ENCODE assay signal across 24 mouse cellular contexts in the genomic region with DNA sequence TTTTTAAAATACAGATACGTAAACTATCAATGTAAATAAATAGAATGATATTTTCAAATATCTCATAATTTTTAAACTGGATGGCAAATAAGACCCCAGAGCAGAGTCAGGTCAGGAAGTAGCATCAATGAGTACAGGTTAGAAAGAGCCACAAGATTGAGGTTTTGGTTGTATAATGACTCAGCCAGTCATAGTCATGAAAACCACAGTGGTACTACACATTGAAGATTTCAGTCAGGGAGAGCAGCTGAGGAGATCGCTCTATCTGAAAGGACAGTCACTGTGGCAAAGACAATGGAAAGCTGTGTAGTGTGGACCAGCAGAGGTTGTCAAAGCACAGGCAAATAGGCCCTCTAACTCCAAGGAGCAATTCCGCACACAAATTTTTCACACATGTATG.
DNase-seq lines count a peak whose midpoint lies in the region; ATAC-seq and TF ChIP-seq lines count a peak whose summit lies in the region.
"Had no signal": no experiment of that assay in that cellular context is flagged by ENCODE, and none has a peak within 500 bp of the region (broad histone marks: within the 10 kb centered on the region; RNA-seq: fewer than 3 reads in every experiment).

No protein-coding gene starts in this region.

- DNase-seq in 416B (ENCODE audit: low read depth) = peak; percentile 37
- DNase-seq in CH12.LX (ENCODE audit: extremely low read depth) = peak; percentile 48
- no peak for DNase-seq in midbrain, postnatal 0 days (ENCODE audit: low spot score)
- no peak for DNase-seq in layer of hippocampus, postnatal 14 days (ENCODE audit: low spot score in 2 of 2)
- no peak for DNase-seq in Muller cell, postnatal 12 days (ENCODE audit: inconsistent ontology term)
- DNase-seq: adrenal gland, adult 2 months; adrenal gland, postnatal 10 days; adrenal gland, postnatal 25 days; cerebellum, adult 11-12 months; cerebellum, adult 2 months; cerebellum, adult 9-10 months; cerebellum, postnatal 10 days; cerebellum, postnatal 25 days; embryo, embryonic 11 days had no signal

- ATAC-seq in common myeloid progenitor, adult 5-6 weeks (replicated peaks; ENCODE audit: low read depth, poor library complexity, severe bottlenecking) = 0 out of 2 replicates have a peak, but pooled peaks have one; percentile 32
- ATAC-seq in midbrain, postnatal 0 days (ENCODE audit: low FRiP score) = no peak
- ATAC-seq: CD4-positive, CD25-positive, alpha-beta regulatory T cell, adult 4 months; forebrain, embryonic 14.5 days; forebrain, embryonic 16.5 days; Patski had no signal

- no peaks in the 10 kb centered on the region for H3K36me3 ChIP-seq in CH12.LX (replicated peaks in 1 of 2; ENCODE audit: control insufficient read depth in 1 of 2, insufficient read depth in 1 of 2, low read length in 1 of 2)
- no peaks in the 10 kb centered on the region for H3K36me3 ChIP-seq in midbrain, postnatal 0 days (ENCODE audit: insufficient read depth, low read length)

- peaks cover 2 to 4% of the 10 kb centered on the region in 2 experiments; a peak in 3 of 4 replicates for H3K4me1 ChIP-seq in CH12.LX (ENCODE audit: control insufficient read depth in 1 of 2, insufficient read depth in 2 of 2)
- no peaks in the 10 kb centered on the region for H3K4me1 ChIP-seq in midbrain, postnatal 0 days (ENCODE audit: insufficient read depth, low read length)
- H3K4me1 ChIP-seq: embryonic facial prominence, embryonic 13.5 days; embryonic facial prominence, embryonic 15.5 days; forebrain, embryonic 10.5 days had no signal

- WGBS in midbrain, postnatal 0 days = 92% methylated on average over 3 of the region's 3 CpGs

- no peak overlapping the region for H3K9ac ChIP-seq in CH12.LX (ENCODE audit: insufficient read depth, low read depth)
- H3K9ac ChIP-seq in midbrain, postnatal 0 days (replicated peaks; ENCODE audit: low read length, poor library complexity, severe bottlenecking) = no peak overlapping the region
- H3K9ac ChIP-seq: embryonic facial prominence, embryonic 13.5 days; embryonic facial prominence, embryonic 15.5 days; forebrain, embryonic 12.5 days had no signal

- no peak for TF ChIP-seq POLR2A in CH12.LX (IDR thresholded peaks at IDR 0.05; ENCODE audit: low read depth, low read length)

- no peak overlapping the region for H3K4me3 ChIP-seq in CH12.LX (replicated peaks in 1 of 3; ENCODE audit: low read depth in 2 of 3, low read length in 2 of 3, poor library complexity in 1 of 3)
- H3K4me3 ChIP-seq in midbrain, postnatal 0 days (ENCODE audit: low read depth, low read length) = no peak overlapping the region
- H3K4me3 ChIP-seq: embryonic facial prominence, embryonic 13.5 days; embryonic facial prominence, embryonic 15.5 days; erythroblast, embryonic 14.5 days; forebrain, embryonic 10.5 days; forebrain, embryonic 12.5 days had no signal

- no peaks in the 10 kb centered on the region for H3K79me2 ChIP-seq in CH12.LX (replicated peaks; ENCODE audit: control insufficient read depth, extremely low read depth, insufficient read depth, poor library complexity, severe bottlenecking)

- in situ Hi-C loops in CH12.LX (cut with MboI; ENCODE audit: low pct_ligation_motif_present, low pct_unique_long_range_greater_than_20kb, low sequenced_read_pairs) = no loop called here

- no peak for TF ChIP-seq CTCF in CH12.LX (conservative IDR thresholded peaks at IDR 0.05 in 1 of 2, IDR thresholded peaks at IDR 0.05 in 1 of 2; ENCODE audit: low read depth in 2 of 2, low read length in 2 of 2)
- TF ChIP-seq CTCF in midbrain, postnatal 0 days (IDR thresholded peaks at IDR 0.05) = no peak

- TF ChIP-seq RAD21 in CH12.LX (IDR thresholded peaks at IDR 0.05; ENCODE audit: low read depth, low read length) = no peak

- no peaks in the 10 kb centered on the region for H3K27me3 ChIP-seq in CH12.LX (replicated peaks)
- H3K27me3 ChIP-seq in midbrain, postnatal 0 days (ENCODE audit: insufficient read depth, low read length) = no peaks in the 10 kb centered on the region
- H3K27me3 ChIP-seq: embryonic facial prominence, embryonic 13.5 days; embryonic facial prominence, embryonic 15.5 days; forebrain, embryonic 12.5 days; Patski had no signal

- dilution Hi-C loops in CH12.LX (cut with MboI; ENCODE audit: extremely low pct_ligation_motif_present, extremely low pct_unique_long_range_greater_than_20kb, low sequenced_read_pairs) = no loop called here

- H3K27ac ChIP-seq in CH12.LX (ENCODE audit: insufficient read depth, low read depth) = no peak overlapping the region
- H3K27ac ChIP-seq in midbrain, postnatal 0 days (ENCODE audit: low read depth, low read length) = no peak overlapping the region
- H3K27ac ChIP-seq: embryonic facial prominence, embryonic 13.5 days; embryonic facial prominence, embryonic 15.5 days; forebrain, embryonic 10.5 days; forebrain, embryonic 12.5 days had no signal

- TF ChIP-seq EP300 in CH12.LX (IDR thresholded peaks at IDR 0.05; ENCODE audit: low read length) = peak; percentile 56

- peaks cover 2% of the 10 kb centered on the region for H3K9me3 ChIP-seq in CH12.LX (replicated peaks; ENCODE audit: low read length)
- H3K9me3 ChIP-seq in midbrain, postnatal 0 days (ENCODE audit: low read length) = no peaks in the 10 kb centered on the region
- H3K9me3 ChIP-seq: embryonic facial prominence, embryonic 13.5 days; embryonic facial prominence, embryonic 15.5 days; forebrain, embryonic 12.5 days had no signal

- no peak overlapping the region for H3K4me2 ChIP-seq in CH12.LX (ENCODE audit: insufficient read depth, low read depth, poor library complexity, severe bottlenecking)
- H3K4me2 ChIP-seq in midbrain, postnatal 0 days (ENCODE audit: low read depth, low read length, poor library complexity, severe bottlenecking) = no peak overlapping the region
- H3K4me2 ChIP-seq: embryonic facial prominence, embryonic 13.5 days; embryonic facial prominence, embryonic 15.5 days; forebrain, embryonic 12.5 days had no signal

TF ChIP-seq in CH12.LX, 34 proteins besides CTCF, POLR2A, EP300 and RAD21:
- TF ChIP-seq HCFC1 (IDR thresholded peaks at IDR 0.05; ENCODE audit: low read depth, low read length) (no peak), UBTF (IDR thresholded peaks at IDR 0.05; ENCODE audit: low read depth, low read length) (no peak), E2F4 (IDR thresholded peaks at IDR 0.05; ENCODE audit: insufficient replicate concordance, low read depth, low read length) (no peak), ETS1 (conservative IDR thresholded peaks at IDR 0.05; ENCODE audit: low read depth, low read length) (no peak), USF1 (IDR thresholded peaks at IDR 0.05; ENCODE audit: low read depth, low read length) (no peak), MAFK (IDR thresholded peaks at IDR 0.05; ENCODE audit: insufficient replicate concordance, low read length) (peak; percentile 51; the same call in 1 of the 2 replicates), NRF1 (IDR thresholded peaks at IDR 0.05; ENCODE audit: low read depth, low read length) (no peak), MAZ (IDR thresholded peaks at IDR 0.05; ENCODE audit: low read depth, low read length) (no peak), BHLHE40 (IDR thresholded peaks at IDR 0.05; ENCODE audit: low read depth, low read length) (no peak), JUND (conservative IDR thresholded peaks at IDR 0.05; ENCODE audit: low read depth, low read length) (peak; percentile 73), IRF4 (IDR thresholded peaks at IDR 0.05; ENCODE audit: low read depth, low read length) (peak; percentile 52), CHD1 (IDR thresholded peaks at IDR 0.05; ENCODE audit: low read depth, low read length) (no peak), ZC3H11A (IDR thresholded peaks at IDR 0.05; ENCODE audit: low read depth, low read length) (no peak), PAX5 (IDR thresholded peaks at IDR 0.05; ENCODE audit: low read length) (no peak), TCF12 (IDR thresholded peaks at IDR 0.05; ENCODE audit: low read depth, low read length) (no peak), MAX (IDR thresholded peaks at IDR 0.05; ENCODE audit: low read length) (no peak), SMC3 (IDR thresholded peaks at IDR 0.05; ENCODE audit: low read depth, low read length) (no peak), ZMIZ1 (IDR thresholded peaks at IDR 0.05; ENCODE audit: low read depth, low read length) (no peak), MYC (IDR thresholded peaks at IDR 0.05; ENCODE audit: low read depth, low read length) (no peak), KAT2A (IDR thresholded peaks at IDR 0.05; ENCODE audit: insufficient replicate concordance, low read length) (no peak), TBP (conservative IDR thresholded peaks at IDR 0.05; ENCODE audit: low read depth, low read length) (no peak), RCOR1 (conservative IDR thresholded peaks at IDR 0.05; ENCODE audit: low read depth, low read length) (no peak), GABPA (IDR thresholded peaks at IDR 0.05; ENCODE audit: insufficient replicate concordance, low read depth, low read length) (no peak), ZNF384 (IDR thresholded peaks at IDR 0.05; ENCODE audit: low read depth, low read length) (no peak), NELFE (IDR thresholded peaks at IDR 0.05; ENCODE audit: low read depth, low read length) (no peak), MEF2A (IDR thresholded peaks at IDR 0.05; ENCODE audit: borderline replicate concordance, low read depth, low read length) (no peak)

Comparison
In these comparisons a context has a peak if more than half of its experiments do, and no peak if none do; other contexts are left out.
1. DNase-seq: peak in 416B (single experiment) and CH12.LX (single experiment); none in midbrain, postnatal 0 days (single experiment), layer of hippocampus, postnatal 14 days (0 of 2) and Muller cell, postnatal 12 days (single experiment).